Mouse (Mus musculus): ENCODE data around the gene Tmco4. TPM values are rescaled to one million over a fixed set of nuclear protein-coding genes. Genes with fewer than 3 reads are reported as not detected.

Tmco4 gene
- polyA plus RNA-seq, 1 experiment from 2014 or later, result 1.2 TPM

- no peak for ATAC-seq (ENCODE audit: low read depth)
- H3K36me3 ChIP-seq, result no peaks in the 10 kb centered on the region
- 18% methylated on average over 29 of the region's 29 CpGs for WGBS
- peak overlapping the region; percentile 54 for H3K4me3 ChIP-seq
- peak overlapping the region; percentile 80 for H3K4me2 ChIP-seq
- no peak overlapping the region for H3K27ac ChIP-seq (replicated peaks)
- peaks cover 90% of the 10 kb centered on the region for H3K27me3 ChIP-seq
- no peaks in the 10 kb centered on the region for H3K9me3 ChIP-seq
- peak overlapping the region; percentile 73; the same call in 1 of the 2 replicates for H3K9ac ChIP-seq
- peaks cover 21% of the 10 kb centered on the region for H3K4me1 ChIP-seq (replicated peaks)
These were observed 101.4 kb downstream of the Tmco4 start for GRCm38 (mm10) chr4:139074060-139074459.

- Histone ChIP-seq H3K4me1 (replicated peaks) (peaks cover 21% of the 10 kb centered on the region), H3K9me3 (no peaks in the 10 kb centered on the region), H3K4me2 (peak within 1 kb of the TSS; percentile 80), H3K9ac (peak within 1 kb of the TSS; percentile 73), H3K4me3 (peak within 1 kb of the TSS; percentile 54), H3K27me3 (peaks cover 79% of the 10 kb centered on the region), H3K36me3 (no peaks in the 10 kb centered on the region), H3K27ac (replicated peaks) (no peak within 1 kb of the TSS)
- under 1% methylated on average over 45 of the region's 77 CpGs for WGBS
- ATAC-seq (ENCODE audit: low read depth), result peak; percentile 61
These were observed 102.5 kb downstream of the Tmco4 start, which contains the start of gene Htr6 for GRCm38 (mm10) chr4:139075041-139075711. Gene Htr6, minus strand, starts transcription at chr4:139075570.

DNA sequence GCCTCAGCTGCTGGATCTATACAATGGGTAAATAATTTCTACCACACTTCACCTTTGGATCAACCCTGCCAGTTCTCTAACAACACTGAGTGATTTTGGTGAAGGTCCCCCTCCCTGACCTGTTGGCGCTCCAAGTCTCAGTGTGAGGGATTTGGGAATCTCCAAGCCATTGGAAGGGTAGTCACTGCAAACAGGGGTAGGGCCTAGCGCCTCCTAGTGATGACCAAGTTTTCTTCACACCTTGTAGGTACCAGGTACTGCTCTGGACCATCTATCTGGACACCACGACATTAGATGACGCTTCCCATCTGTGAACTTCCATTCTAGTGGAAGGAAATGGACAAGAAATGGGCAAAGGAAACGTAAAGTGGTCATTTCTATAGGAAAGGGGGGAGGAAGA lies 103.2 kb downstream of the Tmco4 start:
- Histone ChIP-seq H3K9ac (no peak overlapping the region), H3K4me3 (peak overlapping the region; percentile 54), H3K27me3 (peaks cover 72% of the 10 kb centered on the region), H3K4me1 (replicated peaks) (peaks cover 21% of the 10 kb centered on the region), H3K27ac (replicated peaks) (no peak overlapping the region), H3K4me2 (peak overlapping the region; percentile 80), H3K9me3 (no peaks in the 10 kb centered on the region), H3K36me3 (no peaks in the 10 kb centered on the region)
- ATAC-seq (ENCODE audit: low read depth), result no peak
- 15% methylated on average over 5 of the region's 5 CpGs for WGBS

- Histone ChIP-seq H3K27me3 (peaks cover 48% of the 10 kb centered on the region), H3K36me3 (no peaks in the 10 kb centered on the region), H3K9ac (no peak overlapping the region), H3K4me3 (no peak overlapping the region), H3K4me2 (no peak overlapping the region), H3K27ac (replicated peaks) (no peak overlapping the region), H3K4me1 (replicated peaks) (peaks cover 45% of the 10 kb centered on the region), H3K9me3 (no peaks in the 10 kb centered on the region)
- no peak for ATAC-seq (ENCODE audit: low read depth)
- 33% methylated on average over 2 of the region's 2 CpGs for WGBS
These were observed 105.6 kb downstream of the Tmco4 start for GRCm38 (mm10) chr4:139078313-139078712.

DNA sequence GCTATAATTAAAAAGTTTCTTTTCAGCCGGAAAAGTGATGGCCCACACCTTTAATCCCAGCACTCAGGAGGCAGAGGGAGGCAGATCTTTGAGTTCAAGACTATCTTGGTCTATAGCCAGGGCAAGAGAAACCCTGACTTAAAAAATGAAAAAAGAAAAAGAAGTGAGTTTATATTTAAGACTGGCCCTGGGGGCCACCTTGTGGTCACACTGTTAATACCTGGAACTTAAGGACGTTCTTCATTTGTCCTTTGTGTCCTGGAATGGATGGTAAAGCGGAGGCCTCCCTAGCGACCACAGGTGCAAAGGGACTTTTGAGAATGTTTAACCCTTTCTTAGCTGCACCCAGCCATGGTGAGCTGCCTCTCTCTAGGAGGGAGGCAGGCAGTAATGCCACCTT lies 106.0 kb downstream of the Tmco4 start:
- Histone ChIP-seq H3K9me3 (no peaks in the 10 kb centered on the region), H3K4me2 (no peak overlapping the region), H3K36me3 (no peaks in the 10 kb centered on the region), H3K27ac (replicated peaks) (no peak overlapping the region), H3K27me3 (peaks cover 44% of the 10 kb centered on the region), H3K9ac (no peak overlapping the region), H3K4me1 (replicated peaks) (peaks cover 49% of the 10 kb centered on the region), H3K4me3 (no peak overlapping the region)
- no peak for ATAC-seq (ENCODE audit: low read depth)
- WGBS, result 13% methylated on average over 4 of the region's 4 CpGs

GRCm38 (mm10) chr4:139079439-139079838 lies 106.8 kb downstream of the Tmco4 start:
- Histone ChIP-seq H3K27ac (replicated peaks) (no peak overlapping the region), H3K9ac (no peak overlapping the region), H3K4me2 (no peak overlapping the region), H3K4me3 (no peak overlapping the region), H3K36me3 (no peaks in the 10 kb centered on the region), H3K9me3 (no peaks in the 10 kb centered on the region), H3K4me1 (replicated peaks) (peaks cover 44% of the 10 kb centered on the region), H3K27me3 (peaks cover 37% of the 10 kb centered on the region)
- 75% methylated on average over 11 of the region's 11 CpGs for whole genome bisulfite sequencing
- ATAC-seq (ENCODE audit: low read depth), result no peak

DNA sequence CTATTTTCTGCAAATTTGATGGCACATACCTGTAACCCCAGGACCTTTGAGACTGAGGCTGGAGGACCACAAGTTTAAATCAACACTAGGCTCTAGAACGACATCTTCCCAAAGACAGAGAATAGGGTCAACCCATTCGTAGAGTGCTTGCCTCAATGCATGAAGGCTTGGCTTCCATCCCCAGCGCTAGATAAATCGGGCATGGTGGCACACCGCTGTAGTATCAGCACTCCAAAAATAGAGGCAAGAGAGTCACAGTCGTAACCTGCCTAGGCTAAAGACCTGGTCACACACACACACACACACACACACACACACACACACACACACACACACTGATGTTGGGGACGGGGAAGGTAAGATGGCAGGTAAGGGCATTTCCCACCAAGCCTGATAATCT lies 107.6 kb downstream of the Tmco4 start:
- H3K27ac ChIP-seq (replicated peaks), result no peak overlapping the region
- 95% methylated on average over 7 of the region's 7 CpGs for WGBS
- H3K4me3 ChIP-seq, result no peak overlapping the region
- peaks cover 37% of the 10 kb centered on the region for H3K27me3 ChIP-seq
- H3K9ac ChIP-seq, result no peak overlapping the region
- no peak overlapping the region for H3K4me2 ChIP-seq
- H3K4me1 ChIP-seq (replicated peaks), result peaks cover 36% of the 10 kb centered on the region
- no peak for ATAC-seq (ENCODE audit: low read depth)
- no peaks in the 10 kb centered on the region for H3K9me3 ChIP-seq
- H3K36me3 ChIP-seq, result no peaks in the 10 kb centered on the region

DNA sequence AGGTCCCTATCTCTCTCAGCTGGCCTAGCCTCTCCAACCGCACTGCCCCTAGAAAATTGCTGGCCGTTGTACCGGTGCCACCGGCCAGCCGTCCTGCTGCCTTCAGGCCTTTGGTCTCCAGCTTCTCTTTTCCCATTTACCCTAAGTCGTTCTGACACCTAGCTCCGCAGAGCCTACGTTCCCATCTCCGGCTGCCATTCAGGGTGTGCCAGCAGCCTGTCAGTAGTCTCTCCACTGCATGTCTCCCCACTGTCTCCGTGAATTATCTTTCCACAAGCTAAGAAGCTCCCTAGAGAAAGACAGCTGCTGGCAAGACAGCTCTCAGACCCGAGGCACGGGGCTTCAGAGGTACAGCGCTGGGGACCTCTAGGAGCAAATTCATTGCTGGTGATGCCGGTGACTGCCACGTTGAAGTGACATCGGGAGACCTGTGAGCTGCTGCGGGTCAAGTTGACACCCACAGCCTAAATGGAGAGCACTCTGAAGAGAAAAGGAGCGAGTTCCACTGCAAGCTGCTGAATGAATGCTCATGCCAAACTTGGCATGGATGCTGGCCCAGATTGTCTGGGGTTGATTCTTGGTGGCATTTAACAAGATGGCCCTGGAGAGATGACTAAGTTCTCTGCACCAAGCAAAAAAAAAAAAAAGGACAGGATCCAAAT lies 108.7 kb downstream of the Tmco4 start:
- H3K4me3 ChIP-seq, result no peak overlapping the region
- 0 out of 2 replicates have a peak overlapping the region, but pooled peaks have one; percentile 18 for H3K27ac ChIP-seq (replicated peaks)
- peak overlapping the region; percentile 34; the same call in 1 of the 2 replicates for H3K9ac ChIP-seq
- H3K9me3 ChIP-seq, result no peaks in the 10 kb centered on the region
- H3K4me1 ChIP-seq (replicated peaks), result peaks cover 31% of the 10 kb centered on the region
- 65% methylated on average over 18 of the region's 18 CpGs for WGBS
- H3K36me3 ChIP-seq, result no peaks in the 10 kb centered on the region
- H3K27me3 ChIP-seq, result peaks cover 29% of the 10 kb centered on the region
- H3K4me2 ChIP-seq, result no peak overlapping the region
- no peak for ATAC-seq (ENCODE audit: low read depth)

- no peaks in the 10 kb centered on the region for H3K9me3 ChIP-seq
- H3K36me3 ChIP-seq, result no peaks in the 10 kb centered on the region
- WGBS, result 28% methylated on average over 12 of the region's 12 CpGs
- H3K4me1 ChIP-seq (replicated peaks), result peaks cover 31% of the 10 kb centered on the region
- H3K27ac ChIP-seq (replicated peaks), result peak overlapping the region; percentile 62; the same call in 1 of the 2 replicates
- no peak overlapping the region for H3K4me3 ChIP-seq
- peak overlapping the region; percentile 34 for H3K4me2 ChIP-seq
- peak; percentile 70 for ATAC-seq (ENCODE audit: low read depth)
- H3K9ac ChIP-seq, result peak overlapping the region; percentile 44; the same call in 1 of the 2 replicates
- peaks cover 13% of the 10 kb centered on the region for H3K27me3 ChIP-seq
These were observed 110.3 kb downstream of the Tmco4 start for GRCm38 (mm10) chr4:139082790-139083564.

GRCm38 (mm10) chr4:139085337-139085736 lies 112.6 kb downstream of the Tmco4 start:
- no peak overlapping the region for H3K4me2 ChIP-seq
- 71% methylated on average over 11 of the region's 11 CpGs for WGBS
- no peak overlapping the region for H3K27ac ChIP-seq (replicated peaks)
- H3K27me3 ChIP-seq, result peaks cover 25% of the 10 kb centered on the region
- no peak overlapping the region for H3K4me3 ChIP-seq
- no peaks in the 10 kb centered on the region for H3K36me3 ChIP-seq
- H3K4me1 ChIP-seq (replicated peaks), result peaks cover 38% of the 10 kb centered on the region
- H3K9ac ChIP-seq, result no peak overlapping the region
- no peaks in the 10 kb centered on the region for H3K9me3 ChIP-seq
- no peak for ATAC-seq (ENCODE audit: low read depth)

DNA sequence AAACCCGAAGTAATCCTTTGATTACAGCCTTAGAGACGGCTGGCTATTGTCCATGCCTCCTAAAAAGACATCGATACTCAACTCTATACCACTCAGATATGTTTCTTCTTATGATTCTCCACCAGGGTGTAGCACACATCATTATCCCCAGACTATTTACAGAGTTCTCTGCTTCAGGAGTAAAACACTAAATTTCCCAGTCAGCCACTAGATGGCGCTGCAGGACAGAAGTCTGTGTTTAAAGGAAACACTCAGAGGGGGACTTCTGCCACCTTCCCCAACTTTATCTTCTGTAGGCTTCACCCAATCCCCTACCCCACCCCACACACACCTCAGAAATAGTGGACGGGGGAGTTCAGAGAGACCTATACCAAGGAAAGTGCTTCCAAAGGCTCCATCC lies 113.3 kb downstream of the Tmco4 start:
- no peak overlapping the region for H3K4me2 ChIP-seq
- peak; percentile 17; the same call in 1 of the 2 replicates for ATAC-seq (ENCODE audit: low read depth)
- H3K9ac ChIP-seq, result no peak overlapping the region
- peaks cover 44% of the 10 kb centered on the region for H3K4me1 ChIP-seq (replicated peaks)
- H3K27me3 ChIP-seq, result peaks cover 32% of the 10 kb centered on the region
- WGBS, result 23% methylated on average over 5 of the region's 5 CpGs
- H3K36me3 ChIP-seq, result no peaks in the 10 kb centered on the region
- H3K4me3 ChIP-seq, result no peak overlapping the region
- no peaks in the 10 kb centered on the region for H3K9me3 ChIP-seq
- H3K27ac ChIP-seq (replicated peaks), result no peak overlapping the region

DNA sequence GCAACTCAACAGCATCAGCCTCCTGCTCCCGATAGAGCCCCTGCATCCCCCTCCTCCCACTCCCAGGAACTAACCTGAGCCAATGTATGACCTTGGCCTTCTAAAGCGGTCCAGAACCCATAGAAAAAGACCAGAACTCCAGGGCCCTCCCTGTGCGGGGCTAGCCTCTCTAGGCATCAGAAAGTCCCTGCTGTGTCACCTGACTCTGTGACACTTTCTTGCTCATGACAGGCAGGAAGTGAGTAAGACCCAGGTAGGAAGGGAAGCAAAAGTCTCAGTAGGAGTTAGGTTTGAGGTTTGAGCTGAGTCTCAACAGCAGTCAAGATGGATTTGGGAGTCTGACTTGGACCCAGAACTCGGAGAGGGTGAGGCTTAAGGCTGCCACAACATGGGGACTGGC lies 114.3 kb downstream of the Tmco4 start:
- H3K36me3 ChIP-seq, result no peaks in the 10 kb centered on the region
- H3K27me3 ChIP-seq, result peaks cover 42% of the 10 kb centered on the region
- 77% methylated on average over 4 of the region's 4 CpGs for WGBS
- H3K27ac ChIP-seq (replicated peaks), result no peak overlapping the region
- no peaks in the 10 kb centered on the region for H3K9me3 ChIP-seq
- H3K9ac ChIP-seq, result no peak overlapping the region
- ATAC-seq (ENCODE audit: low read depth), result no peak
- H3K4me1 ChIP-seq (replicated peaks), result peaks cover 44% of the 10 kb centered on the region
- H3K4me2 ChIP-seq, result no peak overlapping the region
- no peak overlapping the region for H3K4me3 ChIP-seq

Data from neural tube, embryonic 13.5 days (tissue).